Mouse (Mus musculus) midbrain, postnatal 0 days (tissue): Measurements from ENCODE around the gene Alyref2. TPM values are rescaled to one million over a fixed set of nuclear protein-coding genes. Genes with fewer than 3 reads are reported as not detected.

Source experiments
- ATAC-seq: fragments of 200-750 bp; cut with Nextera tagmentation; 2 replicates; pipeline ENCODE4 v1.8.0; 2017; ENCODE audit warnings: moderate number of reproducible peaks, mild to moderate bottlenecking, moderate TSS enrichment, moderate library complexity; ENCODE audit not compliant: low FRiP score
- DNase-seq: peaks from one replicate; pipeline ENCODE4 v3.0.0-alpha.2; 2015; ENCODE audit warnings: low spot score
- H3K27ac ChIP-seq: fragments of 300-500 bp; sonication (generic); 2 replicates; pipeline ENCODE4 v1.5.1; 2014; ENCODE audit warnings: low read depth, mild to moderate bottlenecking, low read length, mixed read lengths
- H3K27me3 ChIP-seq: fragments of 300-500 bp; sonication (generic); 2 replicates; pipeline ENCODE4 v1.6.1; 2014; ENCODE audit warnings: low read length, control low read depth, mixed read lengths; ENCODE audit not compliant: insufficient read depth
- H3K36me3 ChIP-seq: fragments of 300-500 bp; sonication (generic); 2 replicates; pipeline ENCODE4 v1.6.1; 2014; ENCODE audit warnings: low read length, control low read depth, mixed read lengths; ENCODE audit not compliant: insufficient read depth
- H3K4me1 ChIP-seq: fragments of 300-500 bp; sonication (generic); 2 replicates; pipeline ENCODE4 v1.6.1; 2014; ENCODE audit warnings: mild to moderate bottlenecking, control low read depth, antibody characterized with exemption, low read length, mixed read lengths; ENCODE audit not compliant: insufficient read depth
- H3K4me2 ChIP-seq: fragments of 300-500 bp; sonication (generic); 2 replicates; pipeline ENCODE4 v1.6.1; 2014; ENCODE audit warnings: low read depth, mild to moderate bottlenecking, low read length, mixed read lengths; ENCODE audit not compliant: poor library complexity, severe bottlenecking
- H3K4me3 ChIP-seq: fragments of 300-500 bp; sonication (generic); 2 replicates; pipeline ENCODE4 v1.5.1; 2014; ENCODE audit warnings: low read depth, mild to moderate bottlenecking, low read length, moderate library complexity
- H3K9ac ChIP-seq: fragments of 300-500 bp; sonication (generic); replicated peaks from 2 replicates; pipeline ENCODE4 v1.6.1; 2014; ENCODE audit warnings: mild to moderate bottlenecking, low read length, moderate library complexity, mixed read lengths; ENCODE audit not compliant: poor library complexity, severe bottlenecking
- H3K9me3 ChIP-seq: fragments of 300-500 bp; sonication (generic); 2 replicates; pipeline ENCODE4 v1.6.1; 2016; ENCODE audit warnings: low read length, control low read depth
- CTCF ChIP-seq: IDR thresholded peaks from 2 replicates; pipeline ENCODE4 v1.5.1; 2016; ENCODE audit warnings: antibody characterized with exemption, mild to moderate bottlenecking
- WGBS: fragments of 180-500 bp; shearing (Covaris S2); extraction: QIAGEN DNeasy Blood & Tissue Kit; methylation state at CpG from one replicate; pipeline ENCODE4 v1.1.7; 2014; 5-methylcytosine and 5-hydroxymethylcytosine counted together
- polyA plus RNA-seq: library from polyadenylated mRNA; unstranded; fragments of >200 nt; fragmentation: Nextera tagmentation; extraction: Ambion mirVana; gene quantifications from 2 replicates; pipeline ENCODE4 v1.2.1, GENCODE M21; 2015
- total RNA-seq: library from RNA; depleted of rRNA; stranded (reverse); fragments of >200 nt; gene quantifications from 2 replicates; pipeline ENCODE4 v1.2.3, GENCODE M21; 2014

Alyref2 gene
- total and polyA plus RNA-seq, 2 experiments from 2014 or later = 9.4 to 22.1 TPM

DNA sequence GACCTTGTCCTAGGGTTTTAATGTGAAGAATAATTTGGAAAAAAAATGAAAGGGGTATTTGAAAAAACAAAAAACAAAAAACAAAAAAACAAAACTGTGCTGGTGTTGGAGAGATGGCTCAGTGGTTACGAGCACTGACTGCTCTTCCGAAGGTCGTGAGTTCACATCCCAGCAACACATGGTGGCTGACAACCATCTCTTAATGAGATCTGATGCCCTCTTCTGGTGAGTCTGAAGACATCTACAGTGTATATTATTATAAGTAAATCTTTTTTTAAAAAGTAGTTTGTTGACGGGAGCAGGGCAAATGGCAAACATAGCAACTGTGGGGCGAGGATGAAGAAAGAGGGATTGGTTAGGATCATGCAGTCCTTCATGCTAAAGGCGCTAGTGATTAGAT is 7.9 kb upstream of the Alyref2 start:
- Histone ChIP-seq H3K4me3 (no peak overlapping the region), H3K27ac (no peak overlapping the region), H3K9me3 (0 out of 2 replicates have a peak, but pooled peaks cover 2% of the 10 kb centered on the region), H3K36me3 (no peaks in the 10 kb centered on the region), H3K9ac (no peak overlapping the region), H3K4me1 (no peaks in the 10 kb centered on the region), H3K4me2 (no peak overlapping the region), H3K27me3 (no peaks in the 10 kb centered on the region)
- 90% methylated on average over 6 of the region's 6 CpGs for WGBS
- DNase-seq (no peak), ATAC-seq (no peak)
- no peak for TF ChIP-seq CTCF

DNA sequence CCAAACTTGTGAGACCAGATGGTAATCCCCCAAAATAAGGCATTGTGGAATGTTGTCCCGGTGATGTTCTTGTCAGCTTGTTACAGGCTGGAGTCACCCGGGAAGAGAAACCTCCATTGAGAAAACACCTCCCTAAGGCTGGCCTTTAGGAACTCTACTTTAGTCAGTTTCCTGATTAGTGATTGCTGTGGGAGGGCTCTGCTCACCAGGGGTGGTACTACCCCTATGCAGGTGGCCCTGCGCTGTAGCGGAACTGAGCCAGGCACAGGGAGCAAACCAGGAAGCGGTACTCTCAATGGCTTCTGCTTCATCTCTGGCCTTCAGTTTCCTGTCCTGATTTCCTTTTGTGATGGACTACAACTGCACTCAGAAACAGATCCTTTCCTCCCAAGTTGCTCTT is 3.4 kb upstream of the Alyref2 start:
- Histone ChIP-seq H3K9me3 (no peaks in the 10 kb centered on the region), H3K27ac (no peak overlapping the region), H3K27me3 (no peaks in the 10 kb centered on the region), H3K4me3 (no peak overlapping the region), H3K4me2 (no peak overlapping the region), H3K9ac (no peak overlapping the region), H3K36me3 (no peaks in the 10 kb centered on the region), H3K4me1 (no peaks in the 10 kb centered on the region)
- 63% methylated on average over 5 of the region's 5 CpGs for WGBS
- DNase-seq (no peak), ATAC-seq (no peak)
- no peak for TF ChIP-seq CTCF

DNA sequence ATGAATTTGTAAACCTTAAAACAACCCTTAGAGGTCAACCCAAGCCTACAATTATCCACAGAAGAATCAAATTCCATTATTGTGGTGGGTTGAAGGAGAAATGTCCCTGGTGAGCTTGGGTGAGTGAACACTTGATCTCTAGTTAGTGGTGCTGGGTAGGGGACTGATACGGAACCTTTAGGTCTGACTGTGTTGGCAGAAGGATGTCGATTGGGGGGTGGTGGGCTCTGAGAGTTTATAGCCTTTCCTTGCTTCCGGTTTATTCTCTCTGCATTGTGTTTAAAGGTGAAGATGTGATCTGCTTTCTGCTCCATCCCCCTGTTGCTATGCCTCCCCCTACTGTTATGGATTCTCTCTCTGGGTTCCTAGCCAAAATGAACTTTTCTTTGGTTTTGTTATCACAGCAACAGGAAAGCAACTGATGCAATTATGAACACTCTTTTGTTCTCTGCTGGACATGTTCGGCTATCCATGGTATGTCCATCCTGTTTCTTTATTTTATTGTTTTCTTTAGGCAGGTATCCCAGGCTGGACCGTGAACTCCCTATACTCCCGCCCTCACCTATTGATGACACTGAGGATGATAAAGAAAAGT is 2.2 kb upstream of the Alyref2 start:
- DNase-seq = no peak
- H3K4me2 ChIP-seq = no peak overlapping the region
- no peaks in the 10 kb centered on the region for H3K9me3 ChIP-seq
- H3K4me1 ChIP-seq = no peaks in the 10 kb centered on the region
- H3K27ac ChIP-seq = no peak overlapping the region
- H3K9ac ChIP-seq = no peak overlapping the region
- WGBS = 63% methylated on average over 6 of the region's 6 CpGs
- no peak for ATAC-seq
- H3K27me3 ChIP-seq = no peaks in the 10 kb centered on the region
- H3K36me3 ChIP-seq = no peaks in the 10 kb centered on the region
- TF ChIP-seq CTCF = no peak
- no peak overlapping the region for H3K4me3 ChIP-seq

DNA sequence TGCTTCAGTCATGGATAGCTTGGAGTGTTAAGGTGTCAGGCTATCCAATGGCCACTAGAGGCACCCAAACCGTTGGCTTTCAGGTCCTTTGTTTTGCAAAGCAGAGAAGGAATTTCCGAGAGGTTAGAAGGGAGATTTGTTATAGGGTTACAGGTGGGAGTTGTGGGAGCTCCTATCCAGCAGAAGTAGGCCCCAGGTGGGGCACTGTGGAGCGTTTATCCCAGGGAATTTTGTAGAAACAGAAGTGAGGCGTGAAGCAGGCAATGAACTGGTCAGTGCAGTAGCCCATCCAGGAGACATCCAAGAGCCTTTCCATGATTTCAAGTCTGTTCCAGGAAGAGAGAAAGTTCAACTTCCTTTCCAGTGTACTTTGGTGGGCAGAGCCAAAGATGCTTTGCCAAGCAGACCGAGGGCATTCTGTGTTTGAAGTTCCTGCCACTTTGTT is 1.6 kb upstream of the Alyref2 start:
- TF ChIP-seq CTCF = peak; percentile 80
- H3K27ac ChIP-seq = peak overlapping the region; percentile 92; the same call in 1 of the 2 replicates
- no peaks in the 10 kb centered on the region for H3K9me3 ChIP-seq
- ATAC-seq (no peak), DNase-seq (peak; percentile 70)
- 6% methylated on average over 5 of the region's 5 CpGs for WGBS
- H3K4me2 ChIP-seq = peak overlapping the region; percentile 41
- H3K9ac ChIP-seq = no peak overlapping the region
- H3K4me1 ChIP-seq = no peaks in the 10 kb centered on the region
- H3K36me3 ChIP-seq = no peaks in the 10 kb centered on the region
- H3K27me3 ChIP-seq = no peaks in the 10 kb centered on the region
- no peak overlapping the region for H3K4me3 ChIP-seq

DNA sequence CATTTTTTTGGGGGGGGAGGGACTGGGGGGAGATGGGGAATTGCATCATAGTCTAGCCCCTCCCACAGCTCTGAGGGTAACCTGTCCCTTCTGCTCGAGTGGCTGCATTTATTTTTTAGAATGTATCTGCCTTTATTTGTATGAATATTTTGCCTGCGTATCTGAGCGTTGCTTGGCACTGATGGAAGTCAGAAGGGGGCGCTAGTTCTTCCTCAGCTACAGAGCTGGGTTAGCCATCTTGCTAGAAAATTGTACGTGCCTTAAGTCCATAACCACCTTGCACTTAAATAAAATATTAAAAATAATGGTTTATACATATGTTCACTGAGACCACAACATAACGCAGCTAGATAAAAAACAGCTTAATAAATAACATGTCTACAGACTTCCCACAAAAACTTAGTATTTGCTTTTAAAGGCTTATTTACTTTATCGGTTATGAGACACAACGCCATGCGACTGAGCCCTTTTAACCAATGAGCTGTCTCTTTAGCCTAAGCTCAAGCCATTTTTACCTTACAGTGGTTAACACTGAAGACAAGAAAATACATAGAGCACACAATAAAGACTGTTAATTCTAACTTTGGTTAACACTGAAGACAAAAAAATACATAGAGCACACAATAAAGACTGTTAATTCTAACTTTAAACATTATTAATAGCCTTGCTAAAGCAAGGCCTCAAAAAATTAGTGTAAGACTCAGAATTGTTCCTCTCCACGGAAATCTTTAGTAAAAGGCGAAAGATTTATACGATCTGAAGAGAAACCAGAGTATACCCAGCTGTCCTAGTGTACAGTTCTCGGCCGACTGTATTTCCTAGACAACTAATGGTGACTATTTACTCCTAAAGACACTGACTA is 659 bp upstream of the Alyref2 start:
- Histone ChIP-seq H3K9me3 (no peaks in the 10 kb centered on the region), H3K4me2 (peak overlapping the region; percentile 73), H3K4me3 (peak overlapping the region; percentile 65; the same call in 1 of the 2 replicates), H3K27me3 (no peaks in the 10 kb centered on the region), H3K9ac (peak overlapping the region; percentile 72; the same call in 1 of the 2 replicates), H3K27ac (peak overlapping the region; percentile 92), H3K4me1 (no peaks in the 10 kb centered on the region), H3K36me3 (no peaks in the 10 kb centered on the region)
- DNase-seq (peak; percentile 91), ATAC-seq (peak; percentile 89)
- WGBS = 1% methylated on average over 14 of the region's 14 CpGs
- peak; percentile 76 for TF ChIP-seq CTCF
